Mouse (Mus musculus): ENCODE results near the gene Pdgfc.

The Pdgfc gene

GRCm38 (mm10) chr3:81150228-81150627, 114.0 kb downstream of the Pdgfc start:
- no peak for DNase-seq (ENCODE audit: low spot score in 2 of 2)

- no peak for DNase-seq (ENCODE audit: low spot score in 2 of 2)
These were observed 118.2 kb downstream of the Pdgfc start for GRCm38 (mm10) chr3:81154420-81154819.

DNA sequence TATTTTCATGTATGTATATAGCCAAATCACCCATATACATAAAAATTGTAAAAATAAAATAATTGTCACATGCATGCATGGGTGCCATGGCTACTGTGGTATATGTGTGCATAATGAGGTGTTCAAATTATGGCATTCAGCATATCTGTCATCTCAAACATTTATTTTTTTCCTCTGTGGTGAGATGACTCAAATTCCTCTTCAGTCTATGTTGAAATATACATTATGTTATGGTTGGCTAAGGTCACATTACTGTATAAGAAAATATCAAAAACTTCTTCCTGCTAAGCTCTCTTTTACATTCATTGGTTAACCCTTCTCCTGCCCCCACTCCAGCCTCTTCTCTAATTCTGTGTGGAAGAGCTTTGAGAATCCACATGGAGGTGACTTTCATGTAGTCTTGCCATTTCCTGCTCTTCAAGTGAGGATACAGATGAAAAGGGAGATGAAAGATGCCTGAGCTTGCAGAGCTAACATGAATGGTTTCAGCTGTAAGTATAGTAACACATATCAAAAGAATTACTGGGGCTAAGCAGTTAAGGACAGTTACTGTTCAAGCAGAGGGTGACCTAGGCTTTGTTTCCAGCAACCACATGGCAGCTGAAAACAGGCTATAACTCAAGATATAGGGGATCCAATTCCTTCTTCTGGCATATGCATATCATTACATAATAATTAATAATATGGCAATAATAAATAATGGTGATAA, 124.4 kb downstream of the Pdgfc start:
- no peak for DNase-seq (ENCODE audit: low spot score in 2 of 2)

DNA sequence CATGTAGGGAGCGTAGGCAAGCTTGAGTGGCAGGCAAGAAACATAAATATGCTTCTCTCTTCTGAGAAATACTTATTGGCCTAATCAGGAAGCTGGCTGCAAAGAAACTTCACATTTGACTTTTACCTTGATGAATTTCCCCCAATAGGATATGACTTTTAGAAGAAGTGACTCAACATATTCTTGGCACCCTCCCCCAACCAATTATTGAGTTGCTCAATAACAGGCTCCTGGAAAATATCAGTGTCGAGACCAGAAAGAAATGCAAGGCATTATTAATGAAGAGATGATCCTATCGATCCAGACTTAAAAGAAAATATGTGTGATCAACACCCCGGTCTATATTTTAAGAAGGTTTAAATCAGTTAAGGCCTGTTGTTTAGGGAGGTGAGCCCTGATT, 125.9 kb downstream of the Pdgfc start:
- DNase-seq (ENCODE audit: low spot score in 2 of 2): no peak

- no peak for DNase-seq (ENCODE audit: low spot score in 2 of 2)
These were observed 127.9 kb downstream of the Pdgfc start for GRCm38 (mm10) chr3:81164091-81164490.

GRCm38 (mm10) chr3:81170073-81170809, 134.0 kb downstream of the Pdgfc start:
- no peak for DNase-seq (ENCODE audit: low spot score in 2 of 2)

DNA sequence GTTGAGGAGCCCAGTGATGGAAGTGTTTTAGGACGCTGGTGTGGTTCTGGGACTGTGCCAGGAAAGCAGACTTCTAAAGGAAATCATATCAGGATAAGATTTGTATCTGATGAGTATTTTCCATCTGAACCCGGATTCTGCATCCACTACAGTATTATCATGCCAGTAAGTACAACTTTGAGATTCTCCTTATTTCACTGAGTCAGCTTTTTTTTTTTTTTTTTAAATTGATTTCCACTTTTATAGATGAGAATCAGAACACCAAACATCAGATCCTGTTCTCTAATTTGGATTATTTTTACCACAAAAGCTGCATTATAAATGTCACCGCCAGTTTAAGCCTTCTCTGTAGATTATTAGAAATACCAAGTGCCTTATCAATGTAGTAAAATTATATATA, 138.6 kb downstream of the Pdgfc start:
- no peak for DNase-seq (ENCODE audit: low spot score in 2 of 2)

- no peak for DNase-seq (ENCODE audit: low spot score in 2 of 2)
These were observed 145.2 kb downstream of the Pdgfc start for GRCm38 (mm10) chr3:81181319-81182013.

DNA sequence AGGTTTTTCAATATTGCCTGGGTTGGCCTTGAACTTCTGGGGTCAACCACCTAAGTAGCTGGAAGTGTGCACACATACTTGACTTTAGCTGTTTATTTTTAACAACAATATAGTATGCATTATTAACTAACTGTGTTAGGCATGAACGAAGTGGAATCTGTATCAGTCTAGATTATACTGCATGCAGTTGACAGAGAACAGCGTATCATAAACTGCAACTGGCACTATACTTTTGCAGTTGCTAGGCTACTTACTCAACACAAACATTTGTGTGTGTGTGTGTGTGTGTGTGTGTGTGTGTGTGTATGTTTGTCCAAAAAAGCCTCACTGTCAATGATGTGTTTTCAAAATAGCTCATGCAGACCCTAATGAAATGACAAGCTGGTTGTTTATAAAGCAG, 160.7 kb downstream of the Pdgfc start:
- DNase-seq (ENCODE audit: low spot score in 2 of 2): no peak

GRCm38 (mm10) chr3:81197644-81198043, 161.4 kb downstream of the Pdgfc start:
- no peak for DNase-seq (ENCODE audit: low spot score in 2 of 2)

DNA sequence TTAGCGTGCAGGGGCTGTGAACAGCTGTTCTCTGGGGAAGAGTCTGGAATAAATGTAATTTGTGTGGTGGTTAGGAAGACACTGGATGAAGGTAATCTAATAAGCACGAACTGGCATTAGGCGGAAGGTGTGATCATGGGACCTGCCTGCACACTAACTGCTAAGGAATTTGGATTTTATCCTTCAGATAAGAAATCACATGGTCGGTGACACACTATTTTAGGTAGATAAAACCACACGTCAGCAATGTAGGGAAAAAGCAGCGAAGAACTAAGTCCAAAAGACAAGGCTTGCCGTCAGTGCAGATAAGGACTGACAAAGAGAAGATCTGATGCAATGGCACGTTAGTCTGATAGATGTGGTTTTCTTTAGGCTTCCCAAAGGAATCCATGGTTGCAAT, 164.4 kb downstream of the Pdgfc start:
- no peak for DNase-seq (ENCODE audit: low spot score in 2 of 2)

DNA sequence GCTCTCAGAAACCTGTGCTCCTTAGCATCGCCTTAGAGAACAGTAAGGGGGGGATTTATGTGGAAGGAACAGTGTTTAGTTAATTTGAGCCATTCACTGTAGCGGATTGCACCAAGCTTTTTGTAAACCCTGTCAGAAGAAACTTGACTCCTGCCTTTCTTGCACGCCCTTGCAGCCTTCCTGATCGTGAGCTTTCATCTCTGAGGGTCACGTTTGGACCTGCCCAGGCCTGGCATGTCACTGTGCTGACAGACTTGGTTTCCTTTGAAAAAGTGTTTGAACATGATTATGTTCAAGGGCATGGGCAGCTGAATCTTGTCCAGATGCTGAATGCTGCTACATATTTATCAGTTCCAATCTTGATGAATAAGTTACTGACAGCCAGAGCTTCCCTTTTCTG, 169.0 kb downstream of the Pdgfc start:
- DNase-seq (ENCODE audit: low spot score in 2 of 2): no peak

DNA sequence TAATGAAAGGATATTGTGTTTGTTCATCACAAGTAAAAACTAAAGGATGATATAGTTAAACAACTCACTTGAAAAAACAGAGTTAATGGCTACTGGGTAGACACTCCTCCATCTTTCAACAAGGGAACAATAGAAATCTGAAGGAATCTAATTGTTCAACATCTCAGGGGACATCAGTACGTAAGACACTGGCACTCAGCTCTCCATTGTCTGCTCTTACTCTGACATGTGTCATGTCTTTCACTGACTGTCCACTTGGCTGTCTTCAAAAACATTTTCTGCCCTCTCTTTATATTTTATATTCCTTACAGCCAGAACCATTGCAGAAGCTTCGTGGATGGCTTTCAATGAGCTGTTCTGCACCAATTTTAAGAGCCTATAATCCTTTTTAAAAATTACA, 172.0 kb downstream of the Pdgfc start:
- no peak for DNase-seq (ENCODE audit: low spot score in 2 of 2)

GRCm38 (mm10) chr3:81211147-81211546, 174.9 kb downstream of the Pdgfc start:
- DNase-seq (ENCODE audit: low spot score in 2 of 2): no peak

DNA sequence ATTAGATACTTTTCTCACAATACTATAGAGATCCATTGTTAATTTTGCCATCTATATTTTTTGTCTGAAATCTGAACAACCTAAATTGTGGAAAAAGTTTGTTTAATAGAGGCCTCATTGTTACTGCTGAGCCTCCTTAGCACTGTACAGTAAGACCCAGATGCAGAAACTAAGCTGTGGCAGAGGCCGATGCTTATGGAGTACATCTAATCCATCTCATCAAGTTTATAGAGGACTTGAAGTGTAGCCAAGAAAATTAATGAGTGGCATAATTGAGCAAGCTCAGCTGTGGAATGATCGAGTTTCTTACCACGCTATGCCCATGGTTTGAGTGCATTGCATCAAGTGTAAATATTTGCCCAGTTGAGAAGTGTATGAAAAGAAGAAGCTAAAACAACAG, 175.4 kb downstream of the Pdgfc start:
- DNase-seq (ENCODE audit: low spot score in 2 of 2): no peak

GRCm38 (mm10) chr3:81215547-81216118, 179.4 kb downstream of the Pdgfc start:
- DNase-seq (ENCODE audit: low spot score in 2 of 2): no peak

GRCm38 (mm10) chr3:81221682-81222081, 185.5 kb downstream of the Pdgfc start:
- no peak for DNase-seq (ENCODE audit: low spot score in 2 of 2)

GRCm38 (mm10) chr3:81228344-81228743, 192.1 kb downstream of the Pdgfc start:
- no peak for DNase-seq (ENCODE audit: low spot score in 2 of 2)

DNA sequence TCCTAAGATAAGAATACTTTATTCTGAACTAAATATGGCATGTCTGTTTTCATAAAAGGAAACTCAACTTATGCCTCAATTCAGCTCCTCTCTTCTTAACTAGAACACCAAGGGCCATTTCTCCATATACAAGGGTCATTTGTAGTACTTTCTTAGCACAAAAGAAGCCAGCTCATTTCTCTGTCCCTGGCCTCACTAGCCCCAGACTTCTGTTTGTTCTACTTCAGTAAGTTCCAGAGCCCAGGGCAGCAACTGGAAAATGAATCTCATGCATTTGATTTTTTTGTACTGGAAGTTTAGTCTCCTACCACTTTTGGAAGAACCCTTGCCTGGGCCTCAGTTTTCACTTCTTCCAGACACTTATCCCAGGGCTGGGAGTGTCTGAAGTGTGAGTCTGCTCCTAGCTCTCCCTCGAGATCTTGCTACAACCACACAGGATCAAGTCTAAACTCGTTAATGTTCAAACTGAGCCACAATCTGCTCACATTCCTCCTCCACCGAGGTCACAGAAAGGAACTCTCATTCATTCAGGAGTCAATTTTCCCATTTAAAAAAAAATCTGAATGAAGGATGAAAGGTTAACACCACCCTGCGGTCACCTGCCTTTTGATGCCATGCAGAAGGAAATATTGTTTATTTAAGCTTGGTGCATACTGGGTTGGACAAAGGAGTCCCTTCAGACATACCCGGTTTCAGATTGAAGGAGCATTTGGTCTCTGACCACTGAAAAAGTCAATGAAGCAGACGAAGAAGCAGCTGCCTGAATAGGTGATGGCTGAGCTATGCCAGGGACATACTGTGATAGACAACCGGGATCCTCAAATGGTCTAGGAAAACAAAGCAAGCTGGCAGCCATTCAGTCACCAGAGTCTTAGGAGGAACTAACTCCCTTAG, 206.7 kb downstream of the Pdgfc start:
- DNase-seq (ENCODE audit: low spot score in 2 of 2): no peak

- no peak for DNase-seq (ENCODE audit: low spot score in 2 of 2)
These were observed 207.4 kb downstream of the Pdgfc start for GRCm38 (mm10) chr3:81243591-81243990.

GRCm38 (mm10) chr3:81262801-81263200, 226.6 kb downstream of the Pdgfc start:
- DNase-seq (ENCODE audit: low spot score in 2 of 2): no peak
